Mouse (Mus musculus) lung, adult 2 months (tissue): ENCODE measurements around the gene Plekha6. TPM values are rescaled to one million over a fixed set of nuclear protein-coding genes. Genes with fewer than 3 reads are reported as not detected.

Experiments
- DNase-seq: peaks from one replicate; pipeline ENCODE4 v3.0.0; 2022
- H3K4me1 ChIP-seq: fragments of 200-500 bp; 2 replicates; pipeline ENCODE4 v1.6.1; 2011; ENCODE audit warnings: low read length; ENCODE audit not compliant: control insufficient read depth, insufficient read depth
- H3K4me3 ChIP-seq: fragments of 200-500 bp; replicated peaks from 2 replicates; pipeline ENCODE3; 2011; ENCODE audit warnings: low read depth, mild to moderate bottlenecking, control low read depth, low read length; ENCODE audit errors: extremely low read depth
- CTCF ChIP-seq: fragments of 200-500 bp; IDR thresholded peaks from 2 replicates; pipeline ENCODE4 v1.5.1; 2011; ENCODE audit warnings: mild to moderate bottlenecking, low read length, control low read depth; ENCODE audit not compliant: insufficient read depth
- POLR2A ChIP-seq: fragments of 200-500 bp; IDR thresholded peaks from 2 replicates; pipeline ENCODE4 v1.6.1; 2011; ENCODE audit warnings: low read depth, mild to moderate bottlenecking, control low read depth, low read length, borderline replicate concordance; ENCODE audit errors: extremely low read depth
- WGBS: fragments of 180-500 bp; shearing (Covaris S2); methylation state at CpG from one replicate; pipeline ENCODE4 v1.1.7; 2018; 5-methylcytosine and 5-hydroxymethylcytosine counted together
- polyA plus RNA-seq: library from polyadenylated mRNA; depleted of rRNA; stranded (reverse); fragments of >200 nt; gene quantifications from 2 replicates; pipeline ENCODE4 v1.2.3, GENCODE M21; 2012

Gene Plekha6
- polyA plus RNA-seq, 1 experiment = 39.4 TPM

GRCm38 (mm10) chr1:133162981-133163380, 1.0 kb upstream of the Plekha6 start:
- Histone ChIP-seq H3K4me3 (no peak overlapping the region), H3K4me1 (peaks cover 7% of the 10 kb centered on the region; the same call in 1 of the 2 replicates)
- WGBS = 39% methylated on average over 8 of the region's 8 CpGs
- TF ChIP-seq POLR2A (no peak), CTCF (no peak)
- DNase-seq = no peak

DNA sequence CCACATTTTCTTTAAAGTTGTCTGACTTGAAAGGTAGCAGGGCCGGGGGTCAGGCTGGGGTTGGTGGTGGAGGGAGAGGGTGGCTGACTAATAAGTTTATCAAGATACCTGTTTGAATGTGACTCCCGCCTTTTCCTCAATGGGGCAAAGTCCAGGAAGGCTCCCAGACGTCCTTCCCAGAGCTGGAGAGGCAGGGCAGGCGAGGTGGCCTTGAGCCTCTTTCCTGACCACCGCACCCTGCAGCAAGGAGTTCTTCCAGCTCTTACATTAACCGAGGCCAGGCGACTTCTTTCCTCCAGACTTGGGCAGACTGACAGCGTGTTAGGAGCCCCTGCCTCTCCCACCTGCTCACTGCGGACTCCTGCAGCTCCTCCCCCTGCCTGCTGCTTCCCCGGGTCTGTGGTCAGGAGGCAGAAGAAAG, 591 bp downstream of the Plekha6 start:
- Histone ChIP-seq H3K4me1 (peaks cover 7% of the 10 kb centered on the region; the same call in 1 of the 2 replicates), H3K4me3 (no peak overlapping the region)
- TF ChIP-seq CTCF = no peak
- TF ChIP-seq POLR2A = no peak
- WGBS = 7% methylated on average over 10 of the region's 10 CpGs
- DNase-seq = no peak

- no peak overlapping the region for H3K4me3 ChIP-seq
- no peak for TF ChIP-seq CTCF
- TF ChIP-seq POLR2A = no peak
- H3K4me1 ChIP-seq = peaks cover 7% of the 10 kb centered on the region; the same call in 1 of the 2 replicates
- 32% methylated on average over 11 of the region's 11 CpGs for WGBS
- no peak for DNase-seq
These were observed 1.1 kb downstream of the Plekha6 start for GRCm38 (mm10) chr1:133165111-133165510.

- WGBS = 34% methylated on average over 19 of the region's 19 CpGs
- peaks cover 7% of the 10 kb centered on the region; the same call in 1 of the 2 replicates for H3K4me1 ChIP-seq
- H3K4me3 ChIP-seq = no peak overlapping the region
- DNase-seq = no peak
- no peak for TF ChIP-seq POLR2A
- no peak for TF ChIP-seq CTCF
These were observed 4.5 kb downstream of the Plekha6 start for GRCm38 (mm10) chr1:133168318-133169060.

DNA sequence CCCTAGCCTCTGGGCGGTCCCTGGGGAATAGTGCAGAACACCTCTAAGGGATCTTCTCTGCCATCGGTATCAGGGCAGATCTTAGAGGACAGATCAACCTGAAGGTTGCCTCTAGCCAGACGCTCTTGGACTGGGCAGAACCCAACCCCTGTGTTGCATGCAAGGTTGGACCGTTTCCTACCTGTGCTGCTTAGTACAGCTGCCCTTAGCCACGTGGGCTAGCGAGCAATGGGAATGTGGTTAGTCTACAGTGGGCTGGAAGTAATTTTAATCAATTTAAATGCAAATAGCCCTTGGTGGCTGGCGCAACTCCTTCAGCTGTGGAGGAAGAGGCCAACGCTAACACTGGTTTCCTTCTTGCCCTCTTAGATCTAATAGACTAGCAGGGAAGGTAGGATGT, 6.2 kb downstream of the Plekha6 start:
- TF ChIP-seq CTCF (no peak), POLR2A (no peak)
- WGBS = 77% methylated on average over 8 of the region's 8 CpGs

GRCm38 (mm10) chr1:133171357-133171756, 7.3 kb downstream of the Plekha6 start:
- no peak for DNase-seq
- Histone ChIP-seq H3K4me3 (no peak overlapping the region), H3K4me1 (no peaks in the 10 kb centered on the region)
- 70% methylated on average over 9 of the region's 9 CpGs for WGBS
- no peak for TF ChIP-seq CTCF
- TF ChIP-seq POLR2A = no peak

More for the DNA sequence above, 6.2 kb downstream of the Plekha6 start:
- no peaks in the 10 kb centered on the region for H3K4me1 ChIP-seq
- no peak for DNase-seq
- H3K4me3 ChIP-seq = no peak overlapping the region

DNA sequence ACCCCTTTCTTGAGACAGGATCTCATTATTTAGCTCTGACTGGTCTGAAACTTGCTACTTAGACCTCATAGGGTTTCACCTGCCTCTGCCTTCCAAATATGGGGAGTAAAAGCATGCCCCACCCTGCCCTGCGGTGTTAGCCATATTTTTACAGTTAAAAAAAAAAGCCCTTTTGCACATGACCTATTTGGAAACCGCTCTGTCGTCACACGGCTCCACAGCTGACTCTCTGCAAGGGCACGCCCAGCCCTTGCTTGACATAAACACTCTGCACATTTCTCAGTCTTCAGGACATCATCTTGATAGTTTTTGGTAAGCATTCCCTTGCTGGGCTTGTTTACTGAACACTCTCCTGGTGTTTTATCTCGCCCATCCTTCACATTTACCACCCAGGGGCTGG, 11.1 kb downstream of the Plekha6 start:
- H3K4me3 ChIP-seq = no peak overlapping the region
- TF ChIP-seq POLR2A (no peak), CTCF (no peak)
- DNase-seq = no peak
- 34% methylated on average over 6 of the region's 6 CpGs for WGBS
- H3K4me1 ChIP-seq = no peaks in the 10 kb centered on the region

GRCm38 (mm10) chr1:133177480-133178172, 13.6 kb downstream of the Plekha6 start:
- H3K4me1 ChIP-seq = peaks cover 6% of the 10 kb centered on the region; the same call in 1 of the 2 replicates
- H3K4me3 ChIP-seq = no peak overlapping the region
- 34% methylated on average over 8 of the region's 8 CpGs for WGBS
- peak; percentile 100 for TF ChIP-seq CTCF
- no peak for TF ChIP-seq POLR2A
- peak; percentile 63 for DNase-seq

DNA sequence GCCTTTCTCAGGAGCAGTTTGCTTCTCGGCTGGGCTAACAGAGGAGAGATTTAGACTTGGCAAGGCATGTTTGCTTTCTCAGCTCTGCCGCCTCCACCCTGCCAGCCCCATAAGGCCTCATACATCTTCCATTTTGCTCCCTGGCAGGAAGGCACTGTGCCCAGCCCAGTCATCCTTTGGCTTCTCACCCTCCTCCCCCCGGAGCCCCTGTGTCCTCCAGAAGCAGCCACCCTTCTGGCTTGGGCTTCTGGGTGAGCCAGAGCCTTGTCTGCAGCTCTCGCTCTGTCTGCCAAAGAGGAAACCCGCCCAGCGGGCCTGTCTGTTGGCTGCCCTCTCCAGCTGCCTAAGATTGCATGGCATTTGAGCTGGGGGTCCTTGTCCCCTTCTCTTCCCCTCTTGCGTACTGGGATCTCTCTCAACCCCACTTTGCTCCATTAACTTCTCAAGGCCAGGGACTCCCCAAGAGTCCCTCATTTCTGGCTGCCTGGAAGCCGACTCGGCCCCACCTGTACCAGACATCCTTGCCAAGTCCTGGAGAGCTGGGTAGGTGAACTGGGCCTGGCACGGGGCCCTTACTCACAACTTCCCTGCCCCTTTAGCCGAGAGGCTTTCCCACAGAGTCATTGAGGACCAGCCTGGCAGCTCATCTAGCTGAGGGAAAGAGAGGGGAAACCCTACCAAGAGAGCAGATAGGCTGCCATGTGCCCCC, 14.9 kb downstream of the Plekha6 start:
- Histone ChIP-seq H3K4me1 (peaks cover 6% of the 10 kb centered on the region; the same call in 1 of the 2 replicates), H3K4me3 (no peak overlapping the region)
- TF ChIP-seq POLR2A (no peak), CTCF (no peak)
- 51% methylated on average over 11 of the region's 11 CpGs for WGBS
- peak; percentile 54 for DNase-seq
